Mouse (Mus musculus) limb, embryonic 13.5 days (tissue): ENCODE measurements around the gene Nlrp6. TPM values are rescaled to one million over a fixed set of nuclear protein-coding genes. Genes with fewer than 3 reads are reported as not detected.
"Not testable (repeated sequence)": the region's sequence is repeated elsewhere in the genome, so short reads cannot be mapped to it uniquely, and the experiment has no call there.

Experiments
- ATAC-seq: fragments of 200-750 bp; cut with Nextera tagmentation; 2 replicates; pipeline ENCODE4 v1.8.0; 2017; ENCODE audit warnings: low read depth, moderate number of reproducible peaks, moderate TSS enrichment; ENCODE audit not compliant: low FRiP score
- H3K27ac ChIP-seq: fragments of 300-500 bp; sonication (generic); 2 replicates; pipeline ENCODE4 v1.5.1; 2015; ENCODE audit warnings: inconsistent platforms, mild to moderate bottlenecking, moderate library complexity
- H3K27me3 ChIP-seq: fragments of 300-500 bp; sonication (generic); 2 replicates; pipeline ENCODE4 v1.6.1; 2015; ENCODE audit warnings: mild to moderate bottlenecking, inconsistent platforms
- H3K36me3 ChIP-seq: fragments of 300-500 bp; sonication (generic); 2 replicates; pipeline ENCODE4 v1.6.1; 2015; ENCODE audit warnings: inconsistent platforms, mild to moderate bottlenecking, moderate library complexity
- H3K4me1 ChIP-seq: fragments of 300-500 bp; sonication (generic); 2 replicates; pipeline ENCODE4 v1.6.1; 2015; ENCODE audit warnings: inconsistent platforms
- H3K4me2 ChIP-seq: fragments of 300-500 bp; sonication (generic); replicated peaks from 2 replicates; pipeline ENCODE4 v1.6.1; 2015; ENCODE audit warnings: inconsistent platforms, mild to moderate bottlenecking, moderate library complexity
- H3K4me3 ChIP-seq: fragments of 300-500 bp; sonication (generic); 2 replicates; pipeline ENCODE4 v1.5.1; 2015; ENCODE audit warnings: moderate library complexity, mild to moderate bottlenecking, inconsistent platforms
- H3K9ac ChIP-seq: fragments of 300-500 bp; sonication (generic); 2 replicates; pipeline ENCODE4 v1.6.1; 2015; ENCODE audit warnings: mild to moderate bottlenecking, inconsistent platforms
- H3K9me3 ChIP-seq: fragments of 300-500 bp; sonication (generic); 2 replicates; pipeline ENCODE4 v1.6.1; 2016; ENCODE audit warnings: inconsistent platforms
- WGBS: fragments of 180-500 bp; shearing (Covaris S2); methylation state at CpG from one replicate; pipeline ENCODE4 v1.1.7; 2015; 5-methylcytosine and 5-hydroxymethylcytosine counted together
- polyA plus RNA-seq: library from polyadenylated mRNA; unstranded; fragments of >200 nt; fragmentation: Nextera tagmentation; extraction: Ambion mirVana; gene quantifications from 2 replicates; pipeline ENCODE4 v1.2.1, GENCODE M21; 2015

Gene Nlrp6
- 0.05 and 0.06 TPM in 2 replicates for polyA plus RNA-seq

DNA sequence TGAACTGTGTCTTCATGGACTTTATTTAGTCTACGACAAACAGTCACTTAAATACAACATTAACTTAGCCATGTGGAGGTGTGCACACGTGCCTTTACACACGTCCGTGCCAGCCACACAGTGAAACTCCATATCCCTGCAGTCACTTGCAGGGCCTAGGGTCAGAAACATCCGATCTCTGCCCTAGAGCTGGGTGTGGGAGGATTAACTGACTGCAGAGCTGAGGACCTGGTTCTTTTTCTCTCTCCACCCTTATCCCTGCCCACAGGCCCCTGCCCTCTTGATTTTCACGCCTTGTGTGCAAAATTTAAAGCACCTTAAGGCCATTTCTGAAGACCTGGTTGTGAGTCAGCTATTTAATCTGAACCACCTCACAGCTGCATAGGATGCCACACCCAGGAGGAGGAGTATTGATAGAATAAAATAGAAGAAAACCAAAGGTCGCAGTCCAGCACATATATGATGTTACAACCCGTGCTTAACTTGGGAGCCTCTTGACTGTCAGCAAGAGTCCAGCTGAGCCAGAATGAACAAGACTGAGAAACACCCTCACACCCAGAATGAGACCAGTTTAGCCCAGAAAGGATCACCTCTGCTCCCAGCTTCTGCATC is at the start of gene Nlrp6:
Nlrp6 (plus strand) TSS at position 485 of the 612 bp plus-strand sequence.
- no peak within 1 kb of the TSS for H3K27ac ChIP-seq
- ATAC-seq = no peak

DNA sequence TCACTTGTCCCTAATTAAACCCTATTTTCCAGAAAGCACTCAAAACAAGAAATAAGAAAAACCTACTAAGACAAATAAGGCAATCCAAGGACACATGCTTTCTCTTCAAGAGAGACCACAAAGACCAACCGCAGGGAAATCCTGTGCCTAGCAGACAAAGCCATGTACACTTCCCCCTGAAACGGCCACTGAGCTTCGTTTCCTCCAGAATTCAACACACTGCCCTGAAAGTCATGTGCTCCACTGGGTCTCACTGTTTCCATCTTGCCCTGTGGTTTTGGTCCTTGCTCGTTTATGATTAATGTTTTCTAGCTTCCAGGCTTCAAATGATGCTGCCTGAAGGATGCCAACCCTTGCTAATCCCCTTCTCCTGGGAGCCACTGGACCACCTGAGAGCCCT is 46.5 kb upstream of the Nlrp6 start:
- Histone ChIP-seq H3K4me2 (no peak overlapping the region), H3K27me3 (no peaks in the 10 kb centered on the region), H3K4me1 (no peaks in the 10 kb centered on the region), H3K4me3 (no peak overlapping the region), H3K36me3 (peaks cover 39% of the 10 kb centered on the region), H3K9ac (no peak overlapping the region), H3K9me3 (no peaks in the 10 kb centered on the region), H3K27ac (no peak overlapping the region)
- no peak for ATAC-seq
- 84% methylated on average over 4 of the region's 4 CpGs for WGBS

More for the DNA sequence above, at the start of gene Nlrp6:
- H3K4me1 ChIP-seq = peaks cover 13% of the 10 kb centered on the region
- no peaks in the 10 kb centered on the region for H3K9me3 ChIP-seq
- no peak within 1 kb of the TSS for H3K4me2 ChIP-seq
- no peak within 1 kb of the TSS for H3K4me3 ChIP-seq
- no peaks in the 10 kb centered on the region for H3K36me3 ChIP-seq
- peaks cover 72% of the 10 kb centered on the region for H3K27me3 ChIP-seq
- 70% methylated on average over 8 of the region's 8 CpGs for WGBS
- H3K9ac ChIP-seq = no peak within 1 kb of the TSS

DNA sequence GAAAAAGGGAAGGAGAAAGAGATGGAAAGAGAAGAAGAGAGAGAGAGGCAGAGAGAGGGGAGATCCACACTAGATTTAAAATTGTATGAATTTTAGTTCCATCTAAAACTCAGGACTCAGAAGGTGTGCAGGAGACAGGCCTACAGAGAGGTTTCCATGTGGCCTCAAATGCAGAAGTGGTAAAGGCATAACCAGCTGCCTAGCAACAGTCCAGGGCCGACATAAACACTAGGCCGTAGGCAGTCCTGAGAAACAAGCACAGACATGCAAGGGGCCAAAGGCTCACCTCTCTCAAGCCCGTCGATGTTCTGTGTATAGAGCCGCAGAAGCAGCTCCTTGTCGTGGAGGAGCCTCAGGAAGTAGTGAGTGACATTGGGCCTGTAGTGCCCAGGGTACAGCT is 43.3 kb upstream of the Nlrp6 start:
- H3K36me3 ChIP-seq = peaks cover 36% of the 10 kb centered on the region
- H3K9me3 ChIP-seq = no peaks in the 10 kb centered on the region
- H3K4me3 ChIP-seq = no peak overlapping the region
- H3K4me2 ChIP-seq = no peak overlapping the region
- ATAC-seq = no peak
- no peaks in the 10 kb centered on the region for H3K27me3 ChIP-seq
- peaks cover 12% of the 10 kb centered on the region for H3K4me1 ChIP-seq
- H3K27ac ChIP-seq = no peak overlapping the region
- whole genome bisulfite sequencing = 79% methylated on average over 6 of the region's 6 CpGs
- H3K9ac ChIP-seq = no peak overlapping the region

DNA sequence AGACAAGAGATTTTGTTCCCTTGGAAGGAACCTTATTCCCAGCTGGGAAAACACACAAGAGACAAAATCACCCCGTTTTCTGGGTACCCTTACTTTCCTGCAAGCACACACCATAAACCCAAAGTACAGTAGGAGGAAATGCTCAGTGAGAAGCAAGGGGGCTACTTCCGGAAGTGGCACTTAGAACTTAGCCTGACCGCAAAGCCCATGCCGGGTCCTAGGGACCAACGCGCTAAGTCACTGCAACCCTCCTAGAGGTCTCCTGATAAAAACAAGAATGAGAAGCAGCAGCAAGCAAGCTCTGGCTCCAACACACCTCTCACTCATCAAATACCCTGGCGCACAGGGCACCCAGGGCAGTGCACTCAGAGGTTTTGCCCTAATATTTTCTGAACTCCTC is 41.3 kb upstream of the Nlrp6 start:
- H3K4me1 ChIP-seq = peaks cover 21% of the 10 kb centered on the region
- ATAC-seq = no peak
- 89% methylated on average over 7 of the region's 7 CpGs for WGBS
- H3K9ac ChIP-seq = no peak overlapping the region
- no peak overlapping the region for H3K27ac ChIP-seq
- peaks cover 37% of the 10 kb centered on the region for H3K36me3 ChIP-seq
- no peak overlapping the region for H3K4me3 ChIP-seq
- H3K9me3 ChIP-seq = no peaks in the 10 kb centered on the region
- H3K27me3 ChIP-seq = no peaks in the 10 kb centered on the region
- no peak overlapping the region for H3K4me2 ChIP-seq

DNA sequence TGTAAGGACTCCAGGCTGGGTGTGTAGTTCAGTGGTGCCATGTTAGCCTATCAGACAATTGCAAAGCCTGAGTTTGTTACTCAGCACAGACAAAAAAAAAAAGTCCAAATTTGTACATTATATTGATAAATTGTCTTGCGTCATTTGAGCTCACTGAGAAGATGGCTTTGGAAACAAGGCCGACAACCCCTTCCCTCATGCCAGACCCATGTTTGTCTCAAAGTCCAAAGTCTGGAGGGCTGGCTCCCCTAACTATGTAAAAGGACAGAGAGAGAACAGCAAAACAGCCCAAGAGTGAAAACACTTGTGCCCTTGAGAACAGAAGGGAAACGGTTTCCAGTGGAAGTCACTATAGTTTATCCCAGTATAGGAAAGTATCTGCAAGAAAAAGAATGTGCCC is 40.3 kb upstream of the Nlrp6 start:
- no peaks in the 10 kb centered on the region for H3K9me3 ChIP-seq
- no peak for ATAC-seq
- peak overlapping the region; percentile 95; the same call in 1 of the 2 replicates for H3K4me3 ChIP-seq
- peaks cover 21% of the 10 kb centered on the region for H3K4me1 ChIP-seq
- H3K4me2 ChIP-seq = peak overlapping the region; percentile 73
- H3K27me3 ChIP-seq = no peaks in the 10 kb centered on the region
- no peak overlapping the region for H3K9ac ChIP-seq
- peaks cover 39% of the 10 kb centered on the region for H3K36me3 ChIP-seq
- no peak overlapping the region for H3K27ac ChIP-seq
- 87% methylated on average over 3 of the region's 3 CpGs for WGBS

DNA sequence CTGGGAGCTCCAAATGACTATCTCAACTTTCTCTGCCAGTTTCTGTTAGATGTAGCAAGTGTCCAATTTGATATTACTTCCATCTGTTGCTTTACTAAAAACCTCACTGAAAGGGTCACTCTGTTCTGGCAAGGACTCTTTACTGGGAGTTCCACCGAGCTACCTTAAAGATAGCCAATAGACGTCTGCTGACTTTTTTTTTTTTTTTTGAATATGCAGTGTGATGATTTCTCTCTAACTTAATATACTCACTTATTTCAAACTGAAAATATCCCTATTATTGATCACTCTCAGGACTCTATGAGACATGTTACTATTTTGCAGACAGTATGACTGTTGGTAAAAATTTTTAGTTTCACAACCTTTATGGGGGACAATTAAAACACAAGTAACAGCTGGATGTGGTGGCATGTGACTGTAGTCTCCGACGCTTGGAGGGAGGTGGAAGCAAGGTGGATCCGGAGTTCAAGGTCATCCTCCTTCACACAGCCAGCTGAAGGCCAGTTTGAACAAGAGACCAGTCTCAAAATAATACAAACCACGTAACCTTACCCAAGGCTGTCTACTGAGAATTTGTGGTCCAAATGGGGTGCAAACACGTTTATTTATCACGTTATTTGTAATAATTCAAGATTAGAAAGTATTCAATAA is 39.7 kb upstream of the Nlrp6 start:
- 0 out of 2 replicates have a peak overlapping the region, but pooled peaks have one; percentile 76 for H3K27ac ChIP-seq
- peak overlapping the region; percentile 95 for H3K4me3 ChIP-seq
- H3K27me3 ChIP-seq = no peaks in the 10 kb centered on the region
- H3K9me3 ChIP-seq = no peaks in the 10 kb centered on the region
- peaks cover 40% of the 10 kb centered on the region for H3K36me3 ChIP-seq
- H3K4me1 ChIP-seq = peaks cover 21% of the 10 kb centered on the region
- H3K9ac ChIP-seq = peak overlapping the region; percentile 81
- ATAC-seq = no peak
- H3K4me2 ChIP-seq = peak overlapping the region; percentile 73
- whole genome bisulfite sequencing = 15% methylated on average over 8 of the region's 8 CpGs

DNA sequence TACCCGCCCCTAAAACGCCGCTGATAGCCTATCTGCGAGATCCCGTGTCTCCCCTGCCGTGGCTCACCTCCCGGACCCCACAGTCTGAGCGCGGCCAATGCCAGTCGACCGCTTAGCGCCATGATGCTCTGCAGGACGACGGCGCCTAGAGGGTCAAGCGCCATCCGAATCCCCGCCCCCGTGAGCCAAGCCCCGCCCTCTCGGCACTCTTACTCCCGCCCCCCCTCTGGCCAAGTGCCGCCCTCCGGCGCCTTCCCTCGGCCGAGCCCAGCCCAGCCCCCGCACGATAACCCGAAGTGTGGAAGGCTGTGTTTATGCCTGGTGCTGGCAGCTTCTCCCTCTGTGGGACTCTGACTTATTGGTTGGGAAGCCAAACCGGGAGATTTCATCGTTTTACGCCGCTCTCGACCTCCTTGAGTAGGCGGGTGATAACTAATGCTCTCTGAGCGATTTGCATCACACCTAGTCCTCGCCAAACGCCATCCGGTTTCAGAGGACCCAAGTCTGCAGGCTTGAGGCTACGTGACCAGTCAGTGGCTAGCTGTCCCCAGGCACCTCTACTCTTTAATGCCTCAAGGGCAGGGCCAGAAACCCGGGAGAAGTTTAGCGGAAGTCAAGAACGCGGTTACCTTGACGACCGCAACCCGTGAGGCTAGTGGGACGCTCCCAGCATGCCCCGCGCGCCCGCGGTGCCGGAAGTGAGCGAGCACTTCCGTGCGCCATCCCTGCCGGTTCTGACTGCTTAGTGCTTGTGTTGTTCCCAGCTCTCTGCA is 38.8 kb upstream of the Nlrp6 start, which contains the start of the genes Psmd13 and Sirt3:
Psmd13 (plus strand) TSS at position 273 of the 773 bp plus-strand sequence.
Sirt3 (minus strand) TSS at position 614 of the 773 bp plus-strand sequence.
- Histone ChIP-seq H3K9me3 (no peaks in the 10 kb centered on the region), H3K36me3 (peaks cover 40% of the 10 kb centered on the region), H3K4me2 (peak within 1 kb of the TSS; percentile 73), H3K27me3 (no peaks in the 10 kb centered on the region), H3K4me3 (peak within 1 kb of the TSS; percentile 95), H3K27ac (peak within 1 kb of the TSS; percentile 76), H3K4me1 (peaks cover 21% of the 10 kb centered on the region), H3K9ac (peak within 1 kb of the TSS; percentile 81)
- WGBS = under 1% methylated on average over 59 of the region's 59 CpGs
- ATAC-seq = peak; percentile 96

DNA sequence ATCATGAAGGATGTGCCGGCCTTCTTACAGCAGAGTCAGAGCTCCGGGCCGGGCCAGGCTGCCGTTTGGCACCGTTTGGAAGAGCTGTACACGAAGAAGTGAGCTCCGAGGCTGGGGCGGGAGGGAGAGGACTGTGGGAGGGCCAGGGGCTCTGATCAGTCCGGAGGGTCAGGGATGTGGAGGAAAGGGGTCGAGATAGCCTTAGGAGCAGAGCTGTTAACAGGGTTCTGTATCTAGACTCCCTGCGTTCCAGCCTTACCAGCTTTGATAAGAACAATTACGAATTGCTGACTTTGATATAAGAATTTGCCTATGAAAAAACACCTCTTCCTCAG is 38.3 kb upstream of the Nlrp6 start:
- ATAC-seq = peak; percentile 48; the same call in 1 of the 2 replicates
- Histone ChIP-seq H3K4me2 (peak overlapping the region; percentile 73), H3K27ac (peak overlapping the region; percentile 76; the same call in 1 of the 2 replicates), H3K4me1 (peaks cover 21% of the 10 kb centered on the region), H3K27me3 (no peaks in the 10 kb centered on the region), H3K4me3 (peak overlapping the region; percentile 95), H3K9me3 (no peaks in the 10 kb centered on the region), H3K36me3 (peaks cover 40% of the 10 kb centered on the region), H3K9ac (peak overlapping the region; percentile 81)
- WGBS = under 1% methylated on average over 12 of the region's 12 CpGs

DNA sequence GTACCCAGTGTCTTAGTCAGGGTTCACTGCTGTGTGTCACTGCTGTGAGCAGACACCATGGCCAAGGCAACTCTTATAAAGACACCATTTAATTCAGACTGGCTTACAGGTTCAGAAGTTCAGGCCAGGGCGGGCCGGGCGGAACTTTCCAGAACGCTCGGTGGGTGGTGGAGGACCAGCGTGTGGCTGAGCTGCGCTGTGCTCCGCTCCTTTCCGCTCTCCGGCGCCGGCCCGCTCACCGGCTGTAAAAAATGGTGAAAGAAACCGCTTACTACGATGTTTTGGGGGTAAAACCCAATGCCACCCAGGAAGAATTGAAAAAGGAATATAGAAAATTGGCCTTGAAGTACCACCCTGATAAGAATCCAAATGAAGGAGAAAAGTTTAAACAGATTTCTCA is 30.1 kb upstream of the Nlrp6 start:
- WGBS = 95% methylated on average over 16 of the region's 16 CpGs
- H3K27ac ChIP-seq, H3K4me2 ChIP-seq, ATAC-seq, H3K4me3 ChIP-seq, H3K27me3 ChIP-seq, H3K4me1 ChIP-seq, H3K9ac ChIP-seq, H3K9me3 ChIP-seq: not testable (repeated sequence)
- H3K36me3 ChIP-seq = peaks cover 82% of the 10 kb centered on the region

DNA sequence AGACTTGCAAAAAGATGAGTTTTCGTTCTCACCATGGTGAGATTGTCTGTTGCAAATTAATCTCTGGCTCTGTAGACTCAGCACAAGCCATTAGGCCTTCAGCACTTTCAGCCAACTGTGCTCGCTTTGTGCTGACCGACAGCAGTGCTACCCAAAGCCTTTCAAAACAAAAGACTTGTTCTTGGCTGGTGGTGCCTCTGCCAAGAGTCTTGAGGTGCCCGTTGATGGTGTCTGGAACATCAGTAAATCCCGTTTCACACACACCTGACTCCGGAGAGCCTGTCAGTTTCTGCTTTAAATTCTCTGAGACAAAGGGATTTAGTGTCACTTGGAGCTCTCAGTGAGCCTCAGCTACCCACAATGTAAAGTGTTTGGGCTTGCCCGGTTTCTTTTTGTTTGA is 26.7 kb upstream of the Nlrp6 start:
- no peaks in the 10 kb centered on the region for H3K27me3 ChIP-seq
- no peak overlapping the region for H3K4me3 ChIP-seq
- H3K27ac ChIP-seq = no peak overlapping the region
- H3K36me3 ChIP-seq = peaks cover 81% of the 10 kb centered on the region
- ATAC-seq = no peak
- no peaks in the 10 kb centered on the region for H3K4me1 ChIP-seq
- no peaks in the 10 kb centered on the region for H3K9me3 ChIP-seq
- no peak overlapping the region for H3K9ac ChIP-seq
- H3K4me2 ChIP-seq = no peak overlapping the region
- 91% methylated on average over 7 of the region's 7 CpGs for WGBS

DNA sequence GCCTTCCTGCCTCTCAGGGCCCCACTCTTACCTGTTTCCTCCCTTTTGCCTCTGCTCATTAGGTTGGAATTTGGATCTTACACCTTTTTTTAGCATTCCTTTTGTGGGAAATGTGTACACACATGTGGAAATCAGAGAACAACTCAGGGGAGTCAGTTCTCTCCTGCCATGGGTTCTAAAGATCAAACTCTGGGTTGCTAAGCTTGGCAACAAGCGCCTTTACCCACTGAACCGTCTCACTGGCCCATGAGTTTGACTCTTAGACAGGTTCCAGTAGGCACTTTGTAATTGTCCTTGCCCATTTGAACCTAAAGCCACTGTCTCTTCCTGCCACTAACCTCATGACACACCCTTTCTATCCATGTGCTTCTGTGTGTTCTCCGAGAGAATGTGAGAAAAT is 26.1 kb upstream of the Nlrp6 start:
- 92% methylated on average over 3 of the region's 3 CpGs for WGBS
- H3K4me2 ChIP-seq = no peak overlapping the region
- H3K4me1 ChIP-seq = no peaks in the 10 kb centered on the region
- H3K27ac ChIP-seq = no peak overlapping the region
- ATAC-seq = no peak
- peaks cover 79% of the 10 kb centered on the region for H3K36me3 ChIP-seq
- H3K4me3 ChIP-seq = no peak overlapping the region
- no peaks in the 10 kb centered on the region for H3K9me3 ChIP-seq
- H3K9ac ChIP-seq = no peak overlapping the region
- no peaks in the 10 kb centered on the region for H3K27me3 ChIP-seq

DNA sequence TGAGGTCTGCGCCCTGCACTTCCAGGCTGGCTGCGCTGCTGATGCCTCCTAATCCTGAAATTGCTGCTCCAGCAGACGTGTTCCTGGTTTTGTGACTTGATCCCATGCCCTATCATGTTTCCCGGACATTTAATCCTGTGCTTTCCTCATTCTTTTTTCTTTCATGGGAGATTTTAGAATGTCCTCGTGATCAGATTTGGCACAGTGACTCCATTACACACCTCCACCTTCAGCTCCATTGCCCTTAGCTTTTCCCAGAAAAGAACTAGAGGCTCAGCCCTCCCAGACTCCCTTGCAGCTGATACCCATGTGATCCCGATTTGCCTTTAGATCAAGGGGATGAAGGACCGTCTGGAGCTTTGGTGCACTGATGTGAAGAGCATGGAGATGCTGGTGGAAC is 22.8 kb upstream of the Nlrp6 start:
- 84% methylated on average over 7 of the region's 7 CpGs for WGBS
- H3K27ac ChIP-seq = no peak overlapping the region
- H3K4me2 ChIP-seq = no peak overlapping the region
- peaks cover 60% of the 10 kb centered on the region for H3K36me3 ChIP-seq
- no peak overlapping the region for H3K4me3 ChIP-seq
- no peaks in the 10 kb centered on the region for H3K9me3 ChIP-seq
- no peak overlapping the region for H3K9ac ChIP-seq
- ATAC-seq = no peak
- no peaks in the 10 kb centered on the region for H3K27me3 ChIP-seq
- 0 out of 2 replicates have a peak, but pooled peaks cover 4% of the 10 kb centered on the region for H3K4me1 ChIP-seq
